Mouse (Mus musculus): ENCODE measurements around the gene Wfdc6a. TPM values are rescaled to one million over a fixed set of nuclear protein-coding genes. Genes with fewer than 3 reads are reported as not detected.

Wfdc6a gene
- total RNA-seq, 1 experiment: not detected

GRCm38 (mm10) chr2:164558426-164558825, 26.8 kb downstream of the Wfdc6a start:
- Histone ChIP-seq H3K36me3 (ENCODE audit: control insufficient read depth, insufficient read depth, low read length, poor library complexity, severe bottlenecking) (no peaks in the 10 kb centered on the region), H3K4me1 (ENCODE audit: control insufficient read depth in 2 of 2, insufficient read depth in 2 of 2, low read length in 2 of 2, poor library complexity in 1 of 2) (peaks cover 4 to 5% of the 10 kb centered on the region in 2 experiments; a peak in 1 of 4 replicates), H3K9me3 (ENCODE audit: control insufficient read depth, insufficient read depth, low read depth, low read length) (no peaks in the 10 kb centered on the region), H3K4me3 (ENCODE audit: insufficient read depth in 1 of 2, low read depth in 1 of 2, low read length in 2 of 2, poor library complexity in 1 of 2, severe bottlenecking in 1 of 2) (no peak overlapping the region; a peak in 1 of 4 replicates), H3K27ac (ENCODE audit: insufficient read depth, low read depth, low read length, poor library complexity, severe bottlenecking) (no peak overlapping the region), H3K9ac (ENCODE audit: insufficient read depth, low read depth, low read length, poor library complexity, severe bottlenecking) (no peak overlapping the region)
- TF ChIP-seq MAFK (IDR thresholded peaks at IDR 0.05; ENCODE audit: insufficient read depth, low read depth, low read length) (no peak), ZNF384 (IDR thresholded peaks at IDR 0.05; ENCODE audit: low read depth, low read length) (no peak), CHD2 (IDR thresholded peaks at IDR 0.05; ENCODE audit: low read depth, low read length) (no peak), ZC3H11A (IDR thresholded peaks at IDR 0.05; ENCODE audit: borderline replicate concordance, low read depth, low read length) (no peak), HCFC1 (IDR thresholded peaks at IDR 0.05; ENCODE audit: borderline replicate concordance, insufficient read depth, low read length) (no peak)
- in situ Hi-C loops (cut with MboI; ENCODE audit: low sequenced_read_pairs in 2 of 2, unreplicated experiment in 2 of 2): no loop called here
- DNase-seq (ENCODE audit: low read depth, low spot score): no peak

GRCm38 (mm10) chr2:164551502-164551901, 33.7 kb downstream of the Wfdc6a start:
- DNase-seq (ENCODE audit: low read depth, low spot score): no peak
- no peak overlapping the region for H3K27ac ChIP-seq (ENCODE audit: insufficient read depth, low read depth, low read length, poor library complexity, severe bottlenecking)
- H3K9me3 ChIP-seq (ENCODE audit: control insufficient read depth, insufficient read depth, low read depth, low read length): no peaks in the 10 kb centered on the region
- no peak overlapping the region for H3K4me3 ChIP-seq (ENCODE audit: insufficient read depth in 1 of 2, low read depth in 1 of 2, low read length in 2 of 2, poor library complexity in 1 of 2, severe bottlenecking in 1 of 2)
- TF ChIP-seq CHD2 (IDR thresholded peaks at IDR 0.05; ENCODE audit: low read depth, low read length): no peak
- no peak for TF ChIP-seq ZNF384 (IDR thresholded peaks at IDR 0.05; ENCODE audit: low read depth, low read length)
- no peak for TF ChIP-seq HCFC1 (IDR thresholded peaks at IDR 0.05; ENCODE audit: borderline replicate concordance, insufficient read depth, low read length)
- no peak for TF ChIP-seq ZC3H11A (IDR thresholded peaks at IDR 0.05; ENCODE audit: borderline replicate concordance, low read depth, low read length)
- no peak for TF ChIP-seq MAFK (IDR thresholded peaks at IDR 0.05; ENCODE audit: insufficient read depth, low read depth, low read length)
- H3K9ac ChIP-seq (ENCODE audit: insufficient read depth, low read depth, low read length, poor library complexity, severe bottlenecking): no peak overlapping the region
- in situ Hi-C loops (cut with MboI; ENCODE audit: low sequenced_read_pairs in 2 of 2, unreplicated experiment in 2 of 2): no loop called here
- H3K36me3 ChIP-seq (ENCODE audit: control insufficient read depth, insufficient read depth, low read length, poor library complexity, severe bottlenecking): no peaks in the 10 kb centered on the region
- H3K4me1 ChIP-seq (ENCODE audit: control insufficient read depth in 2 of 2, insufficient read depth in 2 of 2, low read length in 2 of 2, poor library complexity in 1 of 2): peaks cover 0 to 8% of the 10 kb centered on the region in 2 experiments; a peak in 1 of 4 replicates

- Histone ChIP-seq H3K36me3 (ENCODE audit: control insufficient read depth, insufficient read depth, low read length, poor library complexity, severe bottlenecking) (no peaks in the 10 kb centered on the region), H3K9me3 (ENCODE audit: control insufficient read depth, insufficient read depth, low read depth, low read length) (no peaks in the 10 kb centered on the region), H3K4me3 (ENCODE audit: insufficient read depth in 1 of 2, low read depth in 1 of 2, low read length in 2 of 2, poor library complexity in 1 of 2, severe bottlenecking in 1 of 2) (no peak overlapping the region), H3K27ac (ENCODE audit: insufficient read depth, low read depth, low read length, poor library complexity, severe bottlenecking) (no peak overlapping the region), H3K4me1 (ENCODE audit: control insufficient read depth in 2 of 2, insufficient read depth in 2 of 2, low read length in 2 of 2, poor library complexity in 1 of 2) (peaks cover 0 to 8% of the 10 kb centered on the region in 2 experiments; a peak in 1 of 4 replicates), H3K9ac (ENCODE audit: insufficient read depth, low read depth, low read length, poor library complexity, severe bottlenecking) (no peak overlapping the region)
- no peak for TF ChIP-seq CHD2 (IDR thresholded peaks at IDR 0.05; ENCODE audit: low read depth, low read length)
- no peak for TF ChIP-seq ZNF384 (IDR thresholded peaks at IDR 0.05; ENCODE audit: low read depth, low read length)
- TF ChIP-seq HCFC1 (IDR thresholded peaks at IDR 0.05; ENCODE audit: borderline replicate concordance, insufficient read depth, low read length): no peak
- TF ChIP-seq MAFK (IDR thresholded peaks at IDR 0.05; ENCODE audit: insufficient read depth, low read depth, low read length): no peak
- TF ChIP-seq ZC3H11A (IDR thresholded peaks at IDR 0.05; ENCODE audit: borderline replicate concordance, low read depth, low read length): no peak
- DNase-seq (ENCODE audit: low read depth, low spot score): no peak
- in situ Hi-C loops (cut with MboI; ENCODE audit: low sequenced_read_pairs in 2 of 2, unreplicated experiment in 2 of 2): no loop called here
These were observed 34.4 kb downstream of the Wfdc6a start for GRCm38 (mm10) chr2:164550895-164551269.

GRCm38 (mm10) chr2:164549963-164550894, 35.0 kb downstream of the Wfdc6a start:
- H3K4me1 ChIP-seq (ENCODE audit: control insufficient read depth in 2 of 2, insufficient read depth in 2 of 2, low read length in 2 of 2, poor library complexity in 1 of 2): peaks cover 0 to 8% of the 10 kb centered on the region in 2 experiments; a peak in 1 of 4 replicates
- no peaks in the 10 kb centered on the region for H3K36me3 ChIP-seq (ENCODE audit: control insufficient read depth, insufficient read depth, low read length, poor library complexity, severe bottlenecking)
- DNase-seq (ENCODE audit: low read depth, low spot score): no peak
- no peak overlapping the region for H3K27ac ChIP-seq (ENCODE audit: insufficient read depth, low read depth, low read length, poor library complexity, severe bottlenecking)
- no peaks in the 10 kb centered on the region for H3K9me3 ChIP-seq (ENCODE audit: control insufficient read depth, insufficient read depth, low read depth, low read length)
- in situ Hi-C loops (cut with MboI; ENCODE audit: low sequenced_read_pairs in 2 of 2, unreplicated experiment in 2 of 2): no loop called here
- no peak overlapping the region for H3K4me3 ChIP-seq (ENCODE audit: insufficient read depth in 1 of 2, low read depth in 1 of 2, low read length in 2 of 2, poor library complexity in 1 of 2, severe bottlenecking in 1 of 2)
- TF ChIP-seq CHD2 (IDR thresholded peaks at IDR 0.05; ENCODE audit: low read depth, low read length) (no peak), HCFC1 (IDR thresholded peaks at IDR 0.05; ENCODE audit: borderline replicate concordance, insufficient read depth, low read length) (no peak), ZNF384 (IDR thresholded peaks at IDR 0.05; ENCODE audit: low read depth, low read length) (no peak), ZC3H11A (IDR thresholded peaks at IDR 0.05; ENCODE audit: borderline replicate concordance, low read depth, low read length) (no peak), MAFK (IDR thresholded peaks at IDR 0.05; ENCODE audit: insufficient read depth, low read depth, low read length) (no peak)
- H3K9ac ChIP-seq (ENCODE audit: insufficient read depth, low read depth, low read length, poor library complexity, severe bottlenecking): no peak overlapping the region

Data from ES-E14 (cell line).